Mouse (Mus musculus) G1E-ER4 (cell line): ENCODE results near the gene Nup188. TPM values are rescaled to one million over a fixed set of nuclear protein-coding genes. Genes with fewer than 3 reads are reported as not detected.

Experiments
- GATA1 ChIP-seq: IDR thresholded peaks from one replicate; pipeline ENCODE4 v1.8.0; 2012; ENCODE audit warnings: low read length, inconsistent platforms
- polyA plus RNA-seq: library from polyadenylated mRNA; stranded (reverse); fragments of >175 nt; gene quantifications from 2 replicates; pipeline ENCODE4 v1.2.3, GENCODE M21; 2012

Gene Nup188
- 108 and 109 TPM in 2 replicates for polyA plus RNA-seq

DNA sequence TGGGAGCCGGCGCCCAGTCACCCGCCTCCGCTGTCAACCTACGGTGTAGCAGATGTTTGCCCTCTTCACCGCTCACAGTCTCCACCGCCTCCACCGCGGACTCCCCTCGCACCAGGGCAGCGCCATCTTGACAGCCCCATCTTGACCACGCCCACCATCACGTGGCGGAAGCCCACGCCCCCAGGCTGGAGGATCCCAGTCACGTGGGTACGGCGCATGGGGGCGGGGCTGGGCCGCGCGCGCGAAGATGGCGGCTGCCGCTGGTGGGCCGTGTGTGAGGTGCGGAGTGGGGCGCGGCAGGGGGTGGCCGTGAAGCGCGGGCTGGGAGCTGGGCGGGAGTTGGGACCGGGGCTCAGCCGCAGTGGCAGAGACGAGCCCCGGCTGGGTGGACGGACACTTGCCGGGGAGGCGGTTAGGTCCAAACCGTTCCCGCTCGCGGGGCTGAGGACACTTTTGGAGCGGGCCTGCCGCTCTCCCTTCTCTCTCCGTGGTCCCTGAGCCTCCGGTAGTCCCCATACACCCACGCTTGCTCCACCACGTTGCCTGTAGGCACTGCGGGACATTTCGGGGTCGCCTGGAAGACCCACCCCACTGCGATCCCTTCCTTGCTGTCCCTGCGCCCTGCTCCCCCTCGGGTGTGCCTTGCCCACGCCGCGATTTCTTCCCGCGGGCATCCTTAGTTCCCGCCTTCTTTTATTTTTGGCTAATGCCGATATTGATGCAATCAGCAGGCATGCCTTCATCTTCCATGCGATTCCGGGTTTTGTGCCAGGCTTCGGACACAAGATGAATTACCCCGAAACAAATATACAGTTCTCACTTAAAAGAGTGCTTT, at the start of gene Nup188, which contains the start of gene Dolk:
Gene Nup188 (plus strand): TSS at position 206 of the 835 bp plus-strand sequence.
Gene Dolk (minus strand): TSS at position 143 of the 835 bp plus-strand sequence.
- no peak for TF ChIP-seq GATA1

DNA sequence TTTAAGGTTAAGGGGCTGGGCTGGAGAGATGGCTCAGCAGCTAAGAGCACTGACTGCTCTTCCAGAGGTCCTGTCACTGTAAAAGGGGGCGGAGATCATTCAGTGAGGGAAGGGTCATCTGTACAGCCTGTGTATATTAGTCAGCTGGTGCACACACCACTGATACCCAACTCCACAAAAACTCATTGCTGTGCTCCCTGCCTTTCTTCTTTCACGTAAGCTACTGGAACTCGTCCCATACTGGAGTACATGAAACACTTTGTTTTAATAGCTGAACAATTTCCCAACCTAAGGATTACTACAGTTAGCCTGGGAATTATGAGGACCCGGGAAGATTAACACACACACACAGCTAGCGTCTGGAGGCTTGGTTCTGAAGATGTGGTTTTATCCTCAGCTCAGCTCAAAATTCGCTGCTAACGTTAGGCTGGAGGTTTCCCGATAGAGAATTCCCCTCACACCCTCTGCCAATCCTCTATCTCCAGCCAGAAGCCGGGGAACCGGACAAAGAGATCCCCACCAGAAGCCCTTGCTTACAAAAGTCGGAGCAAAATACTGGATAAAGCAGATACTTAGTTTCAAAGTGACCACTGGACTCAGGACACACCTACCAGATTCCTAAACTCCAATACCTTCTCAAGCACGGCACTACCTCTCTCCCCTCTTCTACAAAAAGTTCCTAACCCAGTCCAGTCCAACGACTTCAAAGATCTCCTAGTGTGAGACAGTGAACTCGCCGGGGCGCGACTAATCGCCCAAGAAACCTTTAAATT, 49.6 kb upstream of the Nup188 start:
- TF ChIP-seq GATA1: no peak

DNA sequence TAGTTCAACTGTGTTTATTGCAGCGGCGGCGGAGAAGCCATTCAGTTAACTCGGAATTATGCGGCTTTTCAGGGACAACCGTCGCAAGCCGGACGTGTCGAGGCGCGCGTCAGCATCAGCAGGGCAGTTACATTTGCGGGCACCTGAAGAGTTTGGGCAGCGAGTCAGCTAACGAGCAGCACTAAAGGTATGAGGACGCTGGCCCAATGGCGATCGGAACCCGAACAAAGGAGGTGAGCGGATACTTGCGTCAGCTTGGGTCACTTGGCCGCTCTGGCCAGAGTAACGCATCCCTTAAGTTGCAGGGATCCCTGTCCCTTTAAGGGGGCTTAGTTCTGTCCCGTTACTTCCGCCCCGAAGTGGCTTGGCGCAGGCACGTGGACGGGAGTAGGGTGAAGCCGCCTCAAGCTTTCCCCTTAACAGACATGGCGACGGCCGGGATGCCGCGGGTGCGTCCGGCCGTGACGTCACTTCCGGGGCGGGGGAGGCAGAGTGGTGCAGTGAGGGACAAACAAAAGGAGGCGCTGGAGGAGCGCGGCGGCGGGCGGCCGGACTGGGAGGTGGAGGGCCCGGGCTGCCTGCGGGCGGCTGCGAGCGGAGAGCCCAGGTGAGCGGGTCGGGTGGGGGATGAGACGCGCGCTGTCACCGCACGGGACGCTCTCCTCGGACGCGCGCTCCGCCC, 48.9 kb upstream of the Nup188 start, which contains the start of gene Lrrc8a:
Gene Lrrc8a (plus strand): TSS at position 517 of the 682 bp plus-strand sequence.
- no peak for TF ChIP-seq GATA1

DNA sequence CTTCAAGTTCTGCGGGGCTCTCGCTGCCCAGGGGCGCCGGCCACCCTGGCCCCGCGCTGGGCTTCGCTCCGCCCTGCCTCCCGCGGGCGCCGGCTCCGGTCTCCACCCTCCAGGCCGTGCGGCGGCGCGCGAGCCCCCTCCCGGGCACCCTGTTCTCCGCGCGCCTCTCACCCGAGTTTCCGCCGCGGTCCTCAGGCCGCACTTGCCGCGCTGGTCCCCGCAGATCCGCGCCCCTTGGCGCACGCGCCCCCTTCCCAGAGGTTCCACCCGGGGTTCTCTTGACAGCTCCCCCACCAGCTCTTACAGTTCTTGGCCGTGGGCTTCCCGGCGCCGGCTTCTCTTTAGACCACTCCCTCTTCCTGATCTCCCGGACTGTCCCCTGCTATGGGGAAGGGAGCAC, 48.3 kb upstream of the Nup188 start:
- TF ChIP-seq GATA1: no peak

GRCm38 (mm10) chr2:30238906-30239465, 47.2 kb upstream of the Nup188 start:
- no peak for TF ChIP-seq GATA1

- no peak for TF ChIP-seq GATA1
Measured at GRCm38 (mm10) chr2:30239777-30240176, 46.4 kb upstream of the Nup188 start.

DNA sequence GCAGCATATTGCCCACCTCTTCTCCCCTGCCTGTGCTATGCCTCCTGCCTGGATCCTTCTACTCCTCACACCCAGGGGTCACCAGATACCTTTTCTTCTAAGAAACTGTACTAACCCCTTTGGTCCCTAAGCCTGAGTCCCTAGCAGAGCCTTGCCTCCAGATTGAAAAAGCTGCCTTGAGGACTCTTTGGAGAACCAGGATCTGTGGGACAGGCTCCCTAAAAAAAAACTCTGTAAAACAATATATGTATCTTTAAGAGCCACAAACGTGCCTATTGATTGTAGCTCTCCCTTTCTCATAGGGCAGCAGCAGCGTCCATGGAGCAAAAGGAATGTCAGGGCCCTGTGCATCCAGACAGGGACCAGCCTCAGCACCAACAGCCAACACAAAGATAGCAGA, 45.9 kb upstream of the Nup188 start, which contains the start of gene Gm28035:
Gene Gm28035 (plus strand): TSS at position 301 of the 400 bp plus-strand sequence.
- TF ChIP-seq GATA1: no peak

GRCm38 (mm10) chr2:30242509-30242908, 43.7 kb upstream of the Nup188 start:
- TF ChIP-seq GATA1: no peak

DNA sequence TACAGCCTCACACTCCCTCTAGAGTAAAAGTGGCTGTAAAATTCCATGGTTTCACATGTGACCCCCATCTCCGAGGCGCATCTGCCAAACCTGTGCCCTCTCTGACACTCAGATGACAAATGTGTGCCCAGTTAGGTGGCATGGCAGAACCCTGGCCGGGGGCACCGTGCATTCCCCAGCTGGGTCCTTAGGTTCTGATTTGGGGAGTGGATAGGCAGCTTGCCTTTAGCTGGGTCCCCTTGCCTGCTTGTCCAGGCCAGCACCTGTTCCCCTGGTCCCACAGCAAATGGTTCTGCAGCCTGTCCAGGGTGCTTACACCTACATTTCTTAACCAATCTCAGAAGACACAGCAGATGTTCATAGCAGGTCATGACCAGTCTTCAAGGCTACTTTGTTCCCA, 42.8 kb upstream of the Nup188 start:
- no peak for TF ChIP-seq GATA1

DNA sequence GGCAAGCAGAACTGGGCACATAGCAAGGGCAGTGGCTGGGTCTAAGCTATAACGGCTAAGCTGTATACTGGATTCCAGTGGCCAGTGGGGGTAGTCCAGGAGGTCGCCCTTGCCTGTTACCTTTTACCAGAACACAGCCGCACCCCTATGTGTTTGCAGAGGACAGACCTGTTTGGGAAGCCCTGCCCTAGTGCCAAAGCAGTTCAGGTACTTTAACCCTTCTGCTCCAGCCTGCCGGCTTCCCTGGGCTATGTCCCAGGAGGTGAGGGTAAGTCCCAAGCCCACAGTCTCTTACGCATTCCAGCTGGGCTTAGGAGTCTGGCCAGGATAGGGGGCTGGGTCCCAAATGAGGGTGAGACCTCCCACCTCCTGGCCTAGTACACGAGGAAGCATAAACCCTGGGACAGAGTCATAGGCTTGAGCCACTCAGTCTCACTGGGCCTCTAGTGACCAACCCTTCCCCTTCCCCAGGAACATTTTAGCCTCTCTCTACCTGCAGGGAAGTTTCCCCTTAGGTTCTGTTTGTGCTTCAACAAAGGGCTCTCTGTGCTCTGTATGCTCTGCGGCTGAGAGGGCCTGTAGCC, 41.5 kb upstream of the Nup188 start:
- TF ChIP-seq GATA1: no peak

DNA sequence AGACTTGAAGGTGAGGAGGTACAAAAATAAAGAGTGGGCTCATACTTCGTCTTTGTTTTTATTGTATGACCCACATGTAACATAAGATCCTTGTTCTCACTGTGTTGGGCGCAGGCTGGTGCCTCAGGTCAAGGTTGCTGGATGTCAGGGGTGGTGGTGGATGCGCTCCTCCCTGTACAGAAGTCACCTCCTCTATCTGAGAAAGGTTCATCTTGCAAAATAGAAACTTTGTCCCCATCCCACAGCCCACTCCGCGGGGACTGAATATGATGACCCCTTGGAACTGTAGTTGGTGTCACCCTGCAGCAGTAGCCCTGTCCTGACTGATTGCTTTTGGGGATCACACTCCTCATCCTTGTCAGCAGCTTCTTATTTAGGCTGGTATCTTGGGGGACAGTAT, 39.2 kb upstream of the Nup188 start:
- no peak for TF ChIP-seq GATA1

DNA sequence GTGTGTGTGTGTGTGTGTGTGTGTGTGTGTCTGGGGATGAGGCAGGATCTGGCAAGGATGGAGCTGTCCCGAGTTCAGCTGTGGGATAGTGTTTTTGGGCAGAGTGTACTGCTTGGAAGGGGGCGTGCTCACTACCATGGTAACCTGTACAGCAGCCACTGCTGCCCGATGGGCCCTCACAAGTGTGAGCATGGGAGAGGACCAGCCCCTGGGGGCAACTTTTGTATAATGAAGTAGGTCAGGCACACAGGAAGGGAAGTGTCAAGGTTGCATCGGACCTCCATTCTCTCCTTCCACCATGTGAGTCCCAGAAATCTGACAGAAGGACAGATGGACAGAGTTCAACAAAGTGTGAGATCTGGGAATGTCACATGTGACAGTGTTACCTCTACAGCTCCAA, 38.5 kb upstream of the Nup188 start:
- TF ChIP-seq GATA1: no peak

DNA sequence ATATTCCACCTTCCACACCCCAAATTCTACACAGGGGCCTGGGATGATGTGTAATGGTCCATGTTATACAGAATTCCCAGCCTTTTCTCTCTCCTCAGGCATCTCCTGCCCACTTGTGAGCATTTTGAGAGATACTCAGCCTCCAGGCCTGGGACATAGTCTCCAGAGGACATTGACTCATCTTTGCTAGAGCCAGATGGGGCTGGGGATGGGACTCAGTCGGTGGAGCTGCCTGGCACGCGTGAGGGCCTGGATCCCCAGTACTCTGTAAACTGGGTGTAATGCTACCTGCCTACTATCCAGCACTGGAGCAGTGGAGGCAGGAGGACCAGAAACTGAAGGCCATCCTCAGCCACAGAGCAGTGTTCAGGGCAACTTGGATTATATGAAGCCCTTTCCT, 37.0 kb upstream of the Nup188 start:
- TF ChIP-seq GATA1: no peak

- no peak for TF ChIP-seq GATA1
Measured at GRCm38 (mm10) chr2:30250166-30251128, 35.8 kb upstream of the Nup188 start.
